Mouse (Mus musculus) liver, adult 2 months (tissue): ENCODE measurements around the gene Gpr37l1.

Experiments used
- CTCF ChIP-seq: fragments of 200-500 bp; IDR thresholded peaks from 2 replicates; pipeline ENCODE4 v1.5.1; 2011; ENCODE audit warnings: low read depth, low read length, control low read depth
- POLR2A ChIP-seq: fragments of 200-500 bp; IDR thresholded peaks from 2 replicates; pipeline ENCODE4 v1.6.1; 2011; ENCODE audit warnings: low read length, control low read depth; ENCODE audit not compliant: insufficient read depth; ENCODE audit errors: extremely low read depth

DNA sequence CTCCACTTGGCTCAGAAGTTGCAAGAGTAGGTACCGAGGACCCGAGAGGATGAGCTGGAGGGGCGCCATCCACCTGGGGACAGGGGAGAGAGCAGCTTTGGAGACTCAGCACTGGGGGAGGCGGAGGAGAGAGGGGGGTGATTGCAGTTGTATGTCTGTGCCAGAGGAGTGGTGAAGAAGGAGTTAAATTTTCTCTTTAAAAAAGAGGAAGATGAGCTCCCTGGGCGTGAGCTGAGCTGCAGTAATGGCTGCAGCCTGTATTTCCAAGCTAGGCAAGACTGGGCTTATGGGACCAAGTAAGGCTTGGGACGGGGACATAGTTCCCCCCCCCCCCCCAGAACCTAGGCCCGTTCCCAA, 19.8 kb downstream of the Gpr37l1 start:
- TF ChIP-seq CTCF: no peak
- no peak for TF ChIP-seq POLR2A
